Mouse (Mus musculus) lung, adult 18-20 months (tissue): ENCODE measurements around the gene Tmem204.

Experiments used
- DNase-seq, 2 experiments: peaks; one replicate each; pipeline ENCODE4 v3.0.0; 2022; ENCODE audit warnings: mixed read lengths in 2 of 2

Tmem204 gene

DNA sequence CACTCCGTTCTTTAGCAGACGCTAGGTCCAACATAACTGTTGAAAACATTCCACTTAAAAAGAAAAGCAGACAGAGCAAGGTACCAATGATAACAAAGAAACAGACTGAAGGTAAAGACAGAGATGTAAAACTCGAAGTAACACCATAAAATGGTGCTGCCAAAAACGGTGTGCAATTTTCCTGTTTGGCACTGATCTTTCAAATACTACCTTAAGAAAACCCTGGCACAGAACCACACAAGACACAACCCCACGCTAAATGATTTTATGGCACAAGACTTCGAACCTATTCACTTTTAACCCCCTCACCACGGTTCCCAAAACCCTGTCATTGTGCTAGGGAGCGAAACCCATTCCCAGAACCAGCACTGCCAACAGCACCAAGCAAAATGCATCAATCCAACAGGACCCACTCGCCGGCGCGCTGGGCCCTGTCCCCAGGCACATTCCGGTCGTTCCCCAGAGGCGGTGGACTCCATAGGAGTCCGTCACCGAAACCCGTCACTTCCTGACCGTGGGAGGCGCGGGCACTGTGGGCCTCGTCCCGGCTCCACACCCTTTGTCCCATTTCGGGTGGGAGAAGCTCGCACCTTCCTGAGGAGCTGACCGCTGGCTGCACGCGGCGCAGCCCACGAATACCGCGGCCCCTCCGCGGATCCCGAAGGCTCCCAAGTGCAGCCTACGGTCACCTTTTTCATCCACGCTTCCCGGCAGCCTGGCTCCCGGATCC, 68.4 kb downstream of the Tmem204 start:
- peak; percentile 48 to 54 for DNase-seq

GRCm38 (mm10) chr17:25013606-25014501, 69.5 kb downstream of the Tmem204 start:
- DNase-seq = peak; percentile 23 to 26
